Mouse (Mus musculus): ENCODE measurements around the gene Fhl2. TPM values are rescaled to one million over a fixed set of nuclear protein-coding genes. Genes with fewer than 3 reads are reported as not detected.

Gene Fhl2
- polyA plus RNA-seq (2012; fragmentation: generic; extraction: Trizol), result 100 to 1,000 TPM in 1 of 2 experiments, 10 to 100 TPM in 1; 28.4 to 106 TPM

GRCm38 (mm10) chr1:43196661-43197241 lies at the start of gene Fhl2:
Gene Fhl2 (minus strand): TSS chr1:43196984.

GRCm38 (mm10) chr1:43098031-43098984 lies 98.5 kb downstream of the Fhl2 start, which contains the start of the genes Tgfbrap1 and AI597479:
Gene Tgfbrap1 (minus strand): TSS chr1:43098637.
Gene AI597479 (plus strand): TSS chr1:43098710.

Other genes with a start within 250 kb of the Fhl2 start
- not detected for gene Gpr45, start 244.1 kb downstream of the Fhl2 start, polyA plus RNA-seq (2012; fragmentation: generic; extraction: Trizol)
- 1 to 10 TPM; 2.3 to 8.4 TPM for gene Tgfbrap1, start 98.3 kb downstream of the Fhl2 start, polyA plus RNA-seq (2012; fragmentation: generic; extraction: Trizol)
- gene AI597479, start 98.3 kb downstream of the Fhl2 start, polyA plus RNA-seq (2012; fragmentation: generic; extraction: Trizol), result 1 to 10 TPM in 1 of 2 experiments, under 1 TPM in 1; 0.48 to 6.5 TPM
- gene Nck2, start 247.6 kb upstream of the Fhl2 start, polyA plus RNA-seq (2012; fragmentation: generic; extraction: Trizol), result 10 to 100 TPM in 1 of 2 experiments, under 1 TPM in 1; 0.71 to 15.6 TPM

Measured in C3H10T1/2 (cell line).